Mouse (Mus musculus): ENCODE results near the gene Eif5b. TPM values are rescaled to one million over a fixed set of nuclear protein-coding genes. Genes with fewer than 3 reads are reported as not detected.

The Eif5b gene
- 10 to 100 TPM; 44.0 to 48.2 TPM for total RNA-seq (2023)

GRCm38 (mm10) chr1:37997867-37998266 lies at the start of gene Eif5b, which contains the start of gene Txndc9:
Eif5b (plus strand) TSS chr1:37998010.
Txndc9 (minus strand) TSS chr1:37997893.

GRCm38 (mm10) chr1:37957659-37958058 lies 40.2 kb upstream of the Eif5b start, which contains the start of gene Lyg1:
Lyg1 (minus strand) TSS chr1:37957759.

Other genes starting within 250 kb of the Eif5b start
- 1 to 10 TPM; 3.3 to 3.5 TPM for gene Tsga10, start 131.6 kb upstream of the Eif5b start, total RNA-seq (2023)
- 1 to 10 TPM; 2.6 TPM for gene Lipt1, start 126.3 kb upstream of the Eif5b start, total RNA-seq (2023)
- gene Mitd1, start 107.6 kb upstream of the Eif5b start, total RNA-seq (2023), result 10 to 100 TPM; 38.8 to 59.0 TPM
- gene Mrpl30, start 107.5 kb upstream of the Eif5b start, total RNA-seq (2023), result 100 to 1,000 TPM; 126 to 165 TPM
- gene Lyg2, start 81.5 kb upstream of the Eif5b start, total RNA-seq (2023), result not detected
- not detected for gene Lyg1, start 40.3 kb upstream of the Eif5b start, total RNA-seq (2023)
- gene Txndc9, start 117 bp upstream of the Eif5b start, total RNA-seq (2023), result 10 to 100 TPM; 60.3 to 71.1 TPM
- gene Rev1, start 131.8 kb downstream of the Eif5b start, total RNA-seq (2023), result 10 to 100 TPM; 43.9 to 48.3 TPM

Data from T-cell, adult 66 days (primary cell).